Mouse (Mus musculus) liver, embryonic 14.5 days (tissue): ENCODE results near the gene Itga8.

Source experiments
- CTCF ChIP-seq: IDR thresholded peaks from 2 replicates; pipeline ENCODE4 v1.5.1; 2016; ENCODE audit warnings: antibody characterized with exemption, low read depth, control low read depth
- EP300 ChIP-seq: IDR thresholded peaks from 2 replicates; pipeline ENCODE4 v1.6.1; 2016; ENCODE audit warnings: antibody characterized with exemption, low read depth

GRCm38 (mm10) chr2:12138765-12139368 is 162.9 kb downstream of the Itga8 start:
- TF ChIP-seq CTCF (no peak), EP300 (no peak)
